Mouse (Mus musculus): ENCODE data around the gene Bcl2l15.
A peak's percentile ranks its signal among the peaks of the same experiment; 100 is the strongest.

Gene Bcl2l15

GRCm38 (mm10) chr3:103868008-103868407, 35.6 kb downstream of the Bcl2l15 start:
- DNase-seq (ENCODE audit: low spot score) = no peak

- DNase-seq (ENCODE audit: low spot score) = no peak
Measured at GRCm38 (mm10) chr3:103872663-103873098, 40.3 kb downstream of the Bcl2l15 start.

- no peak for DNase-seq (ENCODE audit: low spot score)
Measured at GRCm38 (mm10) chr3:103874329-103874728, 41.9 kb downstream of the Bcl2l15 start.

- no peak for DNase-seq (ENCODE audit: low spot score)
Measured at GRCm38 (mm10) chr3:103885946-103886345, 53.5 kb downstream of the Bcl2l15 start.

- DNase-seq (ENCODE audit: low spot score) = peak; percentile 46
Measured at GRCm38 (mm10) chr3:103887581-103887980, 55.2 kb downstream of the Bcl2l15 start.

GRCm38 (mm10) chr3:103893374-103893773, 61.0 kb downstream of the Bcl2l15 start:
- no peak for DNase-seq (ENCODE audit: low spot score)

Data from urinary bladder, postnatal 14 days (tissue).